15 mouse cellular contexts compared by ENCODE assay signal in the genomic region with DNA sequence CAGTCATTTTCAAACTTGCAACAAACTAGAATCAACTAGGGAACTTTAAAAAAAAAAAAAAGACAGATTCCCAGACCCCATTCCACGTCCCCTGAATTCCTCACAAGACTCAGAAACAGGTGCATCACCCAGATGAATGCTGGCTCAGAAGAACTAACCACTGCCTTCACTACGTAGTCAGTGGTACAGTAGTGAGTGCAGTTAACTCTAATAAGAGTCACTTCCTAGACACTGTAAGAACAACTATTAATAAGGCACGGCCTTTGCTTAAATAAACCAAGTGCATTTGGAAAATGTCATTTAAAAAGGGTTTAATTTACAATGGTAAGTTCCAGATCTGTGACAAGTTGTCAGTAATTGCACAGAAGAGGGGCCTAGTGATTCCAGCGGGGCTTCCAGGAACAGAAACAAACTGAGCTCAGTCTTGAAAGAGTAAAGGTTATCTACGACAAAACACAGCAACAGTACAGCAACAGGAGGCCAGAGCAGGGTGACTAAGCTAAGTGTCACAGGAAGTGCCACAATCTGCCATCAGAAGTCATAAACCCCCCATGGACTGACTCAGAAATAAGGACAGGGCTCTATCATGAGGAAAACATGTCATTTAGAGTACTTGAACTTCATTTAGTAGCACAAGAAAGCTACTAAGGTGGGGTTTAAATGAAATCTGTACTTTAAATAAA. TPM values are rescaled to one million over a fixed set of nuclear protein-coding genes. Genes with fewer than 3 reads are reported as not detected.
A peak's percentile ranks its signal among the peaks of the same experiment; 100 is the strongest.
DNase-seq lines count a peak whose midpoint lies in the region; ATAC-seq and TF ChIP-seq lines count a peak whose summit lies in the region.
"Had no signal": no experiment of that assay in that cellular context is flagged by ENCODE, and none has a peak within 500 bp of the region (broad histone marks: within the 10 kb centered on the region; RNA-seq: fewer than 3 reads in every experiment).

No protein-coding gene starts in this region.

- TF ChIP-seq POLR2A in liver, adult 2 months (IDR thresholded peaks at IDR 0.05; ENCODE audit: extremely low read depth, insufficient read depth, low read length), result no peak

- TF ChIP-seq CTCF in liver, adult 2 months (IDR thresholded peaks at IDR 0.05; ENCODE audit: low read depth, low read length), result no peak
- no peak for TF ChIP-seq CTCF in hindbrain, postnatal 0 days (IDR thresholded peaks at IDR 0.05; ENCODE audit: low read depth)

- no peaks in the 10 kb centered on the region for H3K79me2 ChIP-seq in liver, adult 2 months (ENCODE audit: control insufficient read depth, insufficient read depth, low read length)

- no peak for ATAC-seq in hindbrain, postnatal 0 days

- peaks cover 4% of the 10 kb centered on the region for H3K36me3 ChIP-seq in liver, adult 2 months (ENCODE audit: control insufficient read depth, insufficient read depth, low read length)
- H3K36me3 ChIP-seq in hindbrain, postnatal 0 days (ENCODE audit: insufficient read depth, low read length), result peaks cover 3% of the 10 kb centered on the region; the same call in 1 of the 2 replicates

- H3K4me1 ChIP-seq in liver, adult 2 months (ENCODE audit: control insufficient read depth, insufficient read depth, low read length), result peaks cover 2% of the 10 kb centered on the region; the same call in 1 of the 2 replicates
- H3K4me1 ChIP-seq in hindbrain, postnatal 0 days (ENCODE audit: insufficient read depth, low read length), result no peaks in the 10 kb centered on the region

- H3K27me3 ChIP-seq in liver, adult 2 months (ENCODE audit: control insufficient read depth, insufficient read depth, low read length), result no peaks in the 10 kb centered on the region
- H3K27me3 ChIP-seq in hindbrain, postnatal 0 days (ENCODE audit: insufficient read depth, low read length), result no peaks in the 10 kb centered on the region
- H3K27me3 ChIP-seq: embryonic facial prominence, embryonic 15.5 days; heart, embryonic 15.5 days had no signal

- 69% methylated on average over 5 of the region's 5 CpGs for WGBS in liver, adult 2 months
- 54% methylated on average over 5 of the region's 5 CpGs for WGBS in hindbrain, postnatal 0 days

- DNase-seq in adrenal gland, postnatal 36 days, result peak; percentile 25 to 26
- DNase-seq in adrenal gland, adult 8-10 months, result no peak
- DNase-seq in 3T3-L1 (ENCODE audit: low read depth, low spot score) (peak; percentile 17), adipocyte (ENCODE audit: low spot score) (peak; percentile 14)
- DNase-seq in liver, adult 2 months (ENCODE audit: extremely low read depth, low read depth, low spot score), result peak; percentile 7
- DNase-seq in hindbrain, postnatal 0 days (ENCODE audit: low spot score), result no peak
- DNase-seq in lung, postnatal 14 days, result no peak
- DNase-seq in right cerebral cortex, adult 18-20 months, result no peak
- DNase-seq: cerebellum, adult 8-10 months; kidney, postnatal 14 days; retina, postnatal 1 day had no signal

- H3K4me3 ChIP-seq in liver, adult 2 months (ENCODE audit: insufficient read depth, low read depth, low read length), result no peak overlapping the region
- H3K4me3 ChIP-seq in hindbrain, postnatal 0 days (ENCODE audit: low read length), result no peak overlapping the region
- H3K4me3 ChIP-seq: embryonic facial prominence, embryonic 15.5 days; heart, embryonic 15.5 days had no signal

- no peak overlapping the region for H3K9ac ChIP-seq in liver, adult 2 months (ENCODE audit: low read depth, low read length)
- no peak overlapping the region for H3K9ac ChIP-seq in hindbrain, postnatal 0 days (replicated peaks; ENCODE audit: low read length)
- H3K9ac ChIP-seq: embryonic facial prominence, embryonic 15.5 days; heart, embryonic 15.5 days had no signal

- no peak overlapping the region for H3K4me2 ChIP-seq in hindbrain, postnatal 0 days (ENCODE audit: low read depth, low read length)
- H3K4me2 ChIP-seq: embryonic facial prominence, embryonic 15.5 days; heart, embryonic 15.5 days had no signal

- H3K27ac ChIP-seq in liver, adult 2 months (replicated peaks; ENCODE audit: insufficient read depth, low read depth, low read length), result no peak overlapping the region
- no peak overlapping the region for H3K27ac ChIP-seq in hindbrain, postnatal 0 days
- H3K27ac ChIP-seq: embryonic facial prominence, embryonic 15.5 days; heart, embryonic 15.5 days had no signal

- H3K9me3 ChIP-seq in hindbrain, postnatal 0 days (ENCODE audit: low read length), result no peaks in the 10 kb centered on the region
- H3K9me3 ChIP-seq: embryonic facial prominence, embryonic 15.5 days; heart, embryonic 15.5 days had no signal

RNA-seq across cellular contexts. Expression of a gene that starts 11.1 kb away (rescaled TPM):
- total RNA-seq in adrenal gland, postnatal 36 days (2021), result 10 to 100 TPM; 19.0 to 20.3 TPM
- 10 to 100 TPM; 16.3 to 17.9 (median 17.0) TPM for total RNA-seq in adrenal gland, adult 8-10 months (2022)
- total RNA-seq in liver, adult 2 months (2014; rRNA removed), result 6.2 and 6.4 TPM in 2 replicates
- 1.5 and 2.6 TPM in 2 replicates for polyA plus RNA-seq in liver, adult 2 months (2012; rRNA removed)
- total RNA-seq in hindbrain, postnatal 0 days (2014; rRNA removed), result 41.3 and 45.0 TPM in 2 replicates
- polyA plus RNA-seq in hindbrain, postnatal 0 days (2015; fragmentation: Nextera tagmentation; extraction: Ambion mirVana), result 13.4 and 14.0 TPM in 2 replicates

RNA-seq across cellular contexts. Expression of a gene that starts 36.3 kb away (rescaled TPM):
- not detected for total RNA-seq in adrenal gland, postnatal 36 days (2021)
- total RNA-seq in adrenal gland, adult 8-10 months (2022), result not detected
- total RNA-seq in liver, adult 2 months (2014; rRNA removed), result not detected in 2 replicates
- not detected in 2 replicates for polyA plus RNA-seq in liver, adult 2 months (2012; rRNA removed)
- not detected in 2 replicates for total RNA-seq in hindbrain, postnatal 0 days (2014; rRNA removed)
- not detected in 2 replicates for polyA plus RNA-seq in hindbrain, postnatal 0 days (2015; fragmentation: Nextera tagmentation; extraction: Ambion mirVana)
- total RNA-seq: monocyte, adult 5-6 weeks had no signal
- polyA plus RNA-seq: heart, embryonic 15.5 days; stomach, embryonic 14.5 days had no signal

Comparison
In these comparisons a context has a peak if more than half of its experiments do, and no peak if none do; other contexts are left out.
1. DNase-seq: peak in adrenal gland, postnatal 36 days (2 of 2), 3T3-L1 (single experiment), adipocyte (single experiment) and liver, adult 2 months (single experiment); none in adrenal gland, adult 8-10 months (single experiment), hindbrain, postnatal 0 days (single experiment), lung, postnatal 14 days (single experiment) and right cerebral cortex, adult 18-20 months (single experiment).